Mouse (Mus musculus) urinary bladder, postnatal 10 days (tissue): Measurements from ENCODE around the gene Itgb3.

ENCODE experiments used
- DNase-seq: peaks from one replicate; pipeline ENCODE4 v3.0.0; 2022; ENCODE audit warnings: low spot score

Itgb3 gene

DNA sequence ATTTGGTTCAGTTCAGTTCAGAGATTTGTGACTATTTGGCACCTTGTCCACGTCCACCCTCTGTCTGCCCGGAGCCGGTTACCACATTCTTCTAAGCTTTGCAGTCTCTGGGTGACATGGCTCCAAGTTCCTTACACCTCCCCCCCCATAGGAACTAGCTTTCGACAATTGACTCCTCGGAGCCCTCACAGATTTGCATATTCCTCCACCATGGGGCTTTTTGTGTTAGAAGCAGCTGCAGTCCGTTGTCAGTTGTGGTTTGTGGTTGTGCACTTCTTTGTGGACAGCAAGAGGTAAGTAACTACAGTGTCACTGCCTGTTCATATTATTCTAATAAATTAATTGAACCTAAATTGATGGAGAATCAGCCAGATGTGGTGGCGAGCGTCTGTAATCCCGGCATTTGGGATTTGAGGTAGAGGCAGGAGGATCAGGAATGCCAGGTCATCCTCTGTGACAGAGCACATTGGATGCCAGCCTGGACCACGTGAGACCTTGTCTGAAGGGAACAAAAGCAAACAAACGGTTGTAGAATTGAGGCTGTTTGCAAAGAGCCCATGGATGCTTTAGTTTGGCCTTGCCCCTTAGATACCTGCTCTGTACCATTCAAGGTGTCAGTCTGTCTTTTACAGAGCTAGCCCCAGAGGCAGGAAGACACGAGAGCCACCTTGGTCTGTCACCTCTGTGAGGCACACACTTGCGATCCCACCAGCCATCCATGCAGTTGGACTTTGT is 25.0 kb upstream of the Itgb3 start:
- no peak for DNase-seq

DNA sequence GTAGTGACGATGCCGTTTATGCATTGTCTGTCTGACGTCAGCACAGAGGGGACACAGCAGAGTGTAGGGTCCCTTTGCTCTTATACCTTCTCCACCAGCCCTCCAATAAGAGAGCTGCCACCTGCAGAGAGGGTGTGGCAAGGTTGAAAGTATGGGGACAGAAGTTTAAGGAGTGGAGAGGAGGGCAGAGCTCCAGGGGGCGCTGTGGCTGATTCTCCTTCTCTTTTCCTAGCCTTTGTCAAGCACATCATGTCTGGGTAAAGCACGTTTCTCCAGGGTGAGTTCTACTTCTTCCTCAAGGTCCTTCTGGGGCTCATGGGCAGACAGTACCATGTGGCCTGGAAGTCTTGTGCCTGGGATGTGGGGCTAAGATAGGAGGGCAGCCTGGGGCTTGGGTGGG is 22.3 kb upstream of the Itgb3 start:
- no peak for DNase-seq

DNA sequence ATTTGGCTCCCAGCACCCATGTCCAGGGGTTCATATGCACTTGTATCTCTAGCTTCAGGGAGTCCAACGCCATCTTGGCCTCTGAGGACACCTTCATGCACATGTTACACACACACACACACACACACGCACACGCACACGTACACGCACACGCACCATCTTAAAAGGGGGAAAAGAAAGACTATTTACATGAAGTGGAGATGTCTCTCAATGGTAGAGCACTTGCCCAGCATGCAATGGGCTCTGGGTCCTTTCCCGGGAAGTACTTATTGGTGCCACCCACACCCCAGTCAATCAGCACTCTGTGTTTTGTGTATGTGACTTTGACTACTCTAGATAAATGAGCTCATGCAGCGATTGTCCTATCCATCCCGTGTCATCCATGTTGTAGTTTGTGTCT is 19.9 kb upstream of the Itgb3 start:
- DNase-seq = no peak

GRCm38 (mm10) chr11:104588513-104588912 is 19.3 kb upstream of the Itgb3 start:
- no peak for DNase-seq

DNA sequence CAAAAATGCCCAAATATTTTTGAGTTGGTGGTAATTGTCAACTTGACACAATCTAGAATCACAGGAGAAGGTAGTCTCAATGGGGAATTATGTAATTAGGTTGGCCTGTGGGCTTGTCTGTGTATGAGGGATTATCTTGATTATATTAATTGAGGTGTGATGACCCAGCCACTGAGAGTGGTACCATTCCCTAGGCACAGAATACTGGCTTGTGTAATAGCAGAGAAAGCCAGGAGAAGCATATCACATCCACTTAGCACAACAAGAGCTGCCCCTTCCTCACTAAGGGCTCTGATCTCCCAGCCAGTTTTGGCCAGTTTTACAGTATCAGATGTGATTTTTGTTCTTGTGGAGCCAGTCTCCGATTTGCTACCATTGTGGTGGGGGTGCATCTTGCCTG is 18.2 kb upstream of the Itgb3 start:
- DNase-seq = no peak

GRCm38 (mm10) chr11:104590148-104590547 is 17.7 kb upstream of the Itgb3 start:
- no peak for DNase-seq

GRCm38 (mm10) chr11:104592066-104592835 is 15.5 kb upstream of the Itgb3 start:
- no peak for DNase-seq

DNA sequence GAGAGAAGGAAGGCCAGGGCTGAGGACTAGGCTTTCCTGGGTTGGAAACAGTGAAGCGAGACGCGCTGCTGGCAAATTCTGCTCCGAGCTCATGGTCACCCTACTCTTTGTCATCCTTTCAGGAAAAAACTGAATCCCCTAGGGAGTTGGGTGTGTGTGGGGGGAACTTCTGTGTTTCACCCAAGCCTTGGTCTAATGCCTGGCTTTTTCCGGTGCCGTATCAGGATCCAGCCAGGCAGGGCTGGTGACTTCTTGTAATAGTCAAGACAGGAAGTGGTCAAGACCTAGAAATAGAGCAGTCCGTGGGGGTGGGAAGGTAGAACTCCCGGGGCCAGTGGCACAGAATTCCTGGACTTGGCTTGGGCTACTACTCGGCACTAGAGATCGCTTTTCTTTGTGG is 11.4 kb upstream of the Itgb3 start:
- no peak for DNase-seq

DNA sequence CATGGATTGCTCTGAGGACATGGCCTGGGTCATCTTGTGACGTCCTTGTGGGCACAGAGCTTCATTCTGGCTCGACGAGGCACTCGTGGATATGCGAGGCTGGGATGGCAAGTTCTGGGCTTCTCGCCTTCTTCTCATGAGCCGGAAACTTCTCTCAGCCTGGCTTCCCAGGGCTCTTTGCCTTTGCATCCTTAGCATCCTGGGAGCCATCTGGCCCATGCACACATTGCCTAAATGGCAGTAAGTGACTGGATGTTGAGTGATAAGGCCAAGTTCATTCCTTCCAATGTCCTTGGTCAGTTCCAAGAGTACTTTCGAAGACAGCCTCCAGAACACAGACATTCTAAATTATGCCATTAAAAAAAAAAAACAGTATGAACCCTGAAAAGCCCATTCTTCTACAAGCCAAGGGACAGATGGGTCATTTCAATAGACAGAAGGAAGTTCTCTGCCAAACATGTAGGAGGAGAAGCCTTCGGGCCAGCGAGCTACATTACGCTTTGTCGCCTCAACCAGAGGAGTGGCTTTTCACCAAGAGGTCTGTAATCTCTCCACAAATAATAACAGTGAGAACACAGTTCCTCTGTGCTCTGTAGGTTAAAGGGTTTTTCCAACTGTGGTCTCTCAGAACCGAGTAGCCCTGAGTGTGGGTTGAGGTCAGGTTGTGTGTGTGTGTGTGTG is 8.4 kb upstream of the Itgb3 start:
- DNase-seq = no peak

DNA sequence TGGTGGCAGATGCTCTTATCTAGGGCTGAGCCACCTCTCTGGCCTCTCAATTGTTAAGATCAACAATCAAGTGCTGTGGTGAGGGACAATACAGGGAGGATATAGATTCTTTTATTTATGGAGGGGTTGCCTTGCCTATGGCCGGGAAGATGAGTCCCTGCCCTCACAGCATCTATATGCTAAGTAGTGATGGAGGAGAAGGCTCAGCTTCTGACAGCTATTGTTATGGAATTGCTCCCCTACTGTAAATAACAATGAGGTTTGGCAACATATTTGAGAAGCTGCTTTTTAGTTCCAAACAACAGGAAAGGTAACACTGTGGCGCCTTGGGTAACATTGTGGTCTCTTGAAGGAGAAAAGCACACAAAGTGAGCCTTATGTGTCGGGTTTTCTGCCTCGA is 7.1 kb upstream of the Itgb3 start:
- no peak for DNase-seq

- DNase-seq = no peak
Observed at GRCm38 (mm10) chr11:104604192-104604591, 3.6 kb upstream of the Itgb3 start.

- DNase-seq = no peak
Observed at GRCm38 (mm10) chr11:104608249-104608920, 585 bp downstream of the Itgb3 start.

DNA sequence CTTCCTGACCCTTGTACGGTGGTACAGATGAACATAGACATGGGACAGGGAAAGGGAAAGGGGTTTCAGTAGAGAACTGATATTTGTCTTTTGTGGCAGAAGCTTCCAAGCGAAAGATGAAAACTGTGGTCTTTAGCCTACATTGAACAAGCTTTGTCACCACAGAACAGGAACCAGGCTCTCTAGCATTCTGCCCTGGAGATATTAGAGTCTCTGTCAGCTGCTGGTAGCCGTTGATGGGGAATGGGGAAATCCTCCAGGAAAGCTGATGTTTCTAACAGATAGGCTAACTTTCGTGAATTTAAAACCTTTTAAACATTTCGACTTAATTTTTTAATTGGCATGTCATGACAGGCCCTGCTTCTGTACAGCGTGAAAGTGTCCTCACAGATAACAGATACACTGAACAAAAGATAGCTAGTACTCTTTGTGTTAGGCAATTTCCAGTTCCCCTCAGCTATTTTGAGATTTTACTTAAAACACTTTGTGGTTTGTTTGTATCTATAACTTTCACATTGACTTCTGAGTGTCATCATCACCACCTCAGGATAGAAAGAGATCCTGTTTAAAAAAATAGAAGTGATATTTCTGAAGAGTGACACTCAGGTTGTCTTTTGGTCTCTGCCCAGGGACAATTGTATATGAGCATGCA is 1.4 kb downstream of the Itgb3 start:
- DNase-seq = no peak

DNA sequence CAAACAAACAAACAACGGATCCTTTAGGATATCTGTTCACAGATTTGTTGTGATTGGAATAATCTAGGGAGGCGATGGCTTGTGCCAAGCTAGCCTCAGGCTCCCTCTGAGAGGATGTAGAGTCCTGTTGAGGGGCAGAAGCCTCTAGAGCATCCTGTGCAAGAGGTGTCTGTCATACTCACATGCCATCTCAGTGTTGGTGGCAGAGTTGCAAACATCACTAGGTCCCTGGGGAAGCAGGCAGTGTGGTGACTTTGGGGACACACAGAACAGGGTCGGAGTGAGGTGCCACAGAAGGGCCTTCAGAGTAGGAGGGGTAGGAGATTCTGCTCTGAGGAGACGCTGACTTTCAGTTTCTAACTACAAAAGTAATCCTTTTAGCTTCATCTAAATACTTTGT is 1.9 kb downstream of the Itgb3 start:
- no peak for DNase-seq

DNA sequence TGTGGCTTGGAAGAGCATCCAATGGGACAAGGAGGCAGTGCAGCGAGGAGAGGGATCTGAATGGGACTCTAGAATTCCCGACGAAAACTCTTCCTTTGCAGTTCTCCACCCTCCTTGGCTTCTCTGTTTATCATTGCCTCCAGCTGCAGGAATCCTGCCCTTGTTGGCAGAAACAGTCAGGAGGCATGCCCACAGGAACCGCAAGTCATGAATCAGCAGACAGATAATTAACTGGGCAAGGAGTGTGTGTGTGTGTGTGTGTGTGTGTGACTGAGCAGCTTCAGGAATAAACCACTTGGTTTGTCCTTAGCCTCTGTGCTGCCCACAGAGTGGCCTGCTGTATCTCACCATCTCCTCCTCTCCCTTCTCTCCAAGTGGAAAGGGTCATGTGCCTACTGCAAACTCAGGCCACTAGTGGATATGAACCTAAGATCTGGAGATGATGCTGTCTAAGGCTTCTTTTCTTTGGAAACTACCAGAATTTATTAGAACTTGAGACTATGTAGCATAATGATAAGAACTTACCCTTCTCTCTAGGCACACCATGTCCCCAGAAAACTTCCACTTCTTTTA is 3.9 kb downstream of the Itgb3 start:
- no peak for DNase-seq

DNA sequence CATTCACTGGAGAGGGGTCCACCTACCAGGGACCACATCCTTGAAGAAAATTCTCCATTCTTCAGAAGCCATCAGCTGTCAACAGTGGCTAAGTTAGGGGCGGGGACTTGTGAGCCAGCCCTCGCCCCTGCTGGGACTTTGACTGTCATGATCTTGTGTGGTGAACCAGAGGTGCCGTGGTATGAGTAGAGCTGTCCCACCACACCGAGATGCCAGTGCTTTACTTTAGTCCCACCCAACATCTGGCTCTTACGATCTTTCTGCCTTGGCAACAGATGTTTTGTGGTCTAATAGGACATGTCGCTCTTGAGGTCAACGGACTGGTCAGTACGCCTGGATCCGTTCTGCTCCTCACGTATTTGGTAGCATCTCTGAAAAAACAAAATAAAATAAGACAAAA is 5.8 kb downstream of the Itgb3 start:
- DNase-seq = no peak

DNA sequence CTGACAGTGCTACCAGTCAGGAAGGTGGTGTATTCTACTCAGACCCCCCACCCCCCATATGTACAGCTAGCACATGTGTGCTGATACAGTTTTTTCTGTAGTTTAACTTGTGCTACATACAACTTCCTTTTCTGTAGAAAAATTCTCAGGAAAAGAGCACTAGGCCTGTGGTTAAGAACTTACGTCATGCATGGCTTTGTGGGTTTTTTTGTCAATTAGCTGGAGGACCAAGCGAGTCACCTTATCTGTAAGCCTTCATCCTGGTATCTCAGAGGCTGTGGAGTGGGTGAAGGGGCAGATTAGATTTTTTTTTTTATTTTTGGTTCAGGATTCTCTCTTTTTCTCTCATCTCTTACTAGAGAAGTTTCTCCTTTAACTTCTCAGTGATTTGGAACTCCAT is 6.3 kb downstream of the Itgb3 start:
- no peak for DNase-seq

DNA sequence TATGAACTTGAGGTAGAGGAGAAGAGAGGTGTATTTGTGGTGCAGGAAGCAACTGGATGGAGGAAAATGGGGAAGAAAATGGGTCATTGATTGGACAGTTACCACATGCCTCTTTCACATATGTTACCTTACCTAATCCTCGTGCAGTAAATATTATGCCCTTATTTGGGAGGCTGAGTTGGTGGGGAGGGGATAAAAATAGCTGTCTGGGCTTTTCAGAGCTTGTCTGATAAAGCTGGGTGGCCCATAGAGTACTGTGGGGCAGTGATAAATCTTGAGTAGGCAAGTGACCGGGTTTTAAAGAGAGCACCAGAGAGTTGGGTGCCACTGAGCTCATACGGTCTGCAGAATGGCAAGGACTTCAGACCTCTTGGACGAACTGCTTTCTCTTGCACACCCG is 8.4 kb downstream of the Itgb3 start:
- DNase-seq = no peak

- DNase-seq = no peak
Observed at GRCm38 (mm10) chr11:104618638-104619076, 10.9 kb downstream of the Itgb3 start.

DNA sequence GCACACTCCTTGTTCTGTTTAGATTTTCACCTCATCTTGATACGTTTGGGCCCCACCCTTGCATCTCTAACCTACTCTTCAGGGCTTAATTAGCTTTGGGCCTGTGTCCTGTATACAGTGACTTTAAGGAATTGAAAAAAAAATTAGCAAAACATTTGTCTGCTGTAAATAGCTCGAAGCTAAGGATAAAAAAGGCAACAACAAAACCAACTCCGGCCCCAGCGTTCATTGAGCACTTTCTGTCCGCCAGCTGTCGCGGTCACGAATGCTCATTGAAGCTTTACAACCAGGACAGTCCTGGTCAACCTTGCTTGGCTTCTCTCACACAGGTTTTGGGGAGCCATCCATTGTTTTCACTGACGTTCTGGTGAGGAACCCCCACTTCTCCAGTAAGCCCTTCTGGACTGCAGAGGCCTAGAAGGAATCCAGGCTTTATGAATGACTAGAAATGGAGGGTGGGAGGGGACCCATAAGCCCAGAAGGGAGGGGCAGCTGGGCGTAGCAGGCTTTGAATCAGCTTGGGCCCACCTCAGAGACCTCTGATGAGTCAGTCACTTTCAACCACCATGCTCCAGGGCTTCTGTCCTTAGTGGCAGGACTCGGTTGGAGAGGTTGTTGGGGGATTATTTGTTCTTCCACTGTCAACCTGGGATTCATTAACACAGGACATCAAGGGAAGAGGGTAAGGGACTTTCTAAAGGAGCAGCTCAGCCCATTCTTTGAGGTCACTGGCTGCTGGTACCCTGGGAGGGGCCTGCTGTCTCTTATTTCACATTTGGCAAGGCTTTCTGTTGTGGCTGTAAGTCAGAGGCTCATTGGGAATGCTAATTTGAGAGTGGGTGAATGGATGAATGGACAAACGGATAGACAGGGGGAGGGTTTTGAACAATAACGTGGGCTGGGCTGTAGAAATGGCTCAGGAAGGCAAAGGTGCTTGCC is 11.6 kb downstream of the Itgb3 start:
- DNase-seq = no peak
